Mouse (Mus musculus) heart, adult 2 months (tissue): ENCODE measurements around the gene Alpl.

Experiments
- CTCF ChIP-seq: fragments of 200-600 bp; IDR thresholded peaks from 2 replicates; pipeline ENCODE4 v1.8.1; 2022; ENCODE audit warnings: antibody characterized with exemption, mild to moderate bottlenecking, moderate library complexity
- EP300 ChIP-seq: fragments of 200-500 bp; IDR thresholded peaks from 2 replicates; pipeline ENCODE4 v1.6.1; 2011; ENCODE audit warnings: low read depth, low read length, control low read depth; ENCODE audit not compliant: insufficient read depth

DNA sequence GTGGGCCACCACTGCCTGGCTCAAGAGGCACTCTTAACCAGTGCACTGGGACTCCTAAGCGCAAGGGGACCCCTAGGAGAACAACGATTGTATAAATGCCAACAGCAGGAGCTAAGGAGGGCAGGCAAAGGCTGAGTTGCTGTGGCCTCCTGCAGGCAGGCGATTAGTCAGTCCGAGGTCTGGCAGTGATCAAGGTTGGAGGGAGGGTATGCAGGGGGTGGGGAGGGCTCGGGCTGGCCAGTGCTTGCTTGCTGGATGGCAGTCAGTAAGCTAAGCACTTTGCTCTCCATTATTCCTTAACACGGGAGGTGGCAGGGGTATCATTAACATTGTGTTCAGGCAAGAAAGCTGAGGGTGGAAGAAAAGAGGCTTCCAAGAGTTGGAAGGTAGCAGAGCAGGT lies 34.2 kb upstream of the Alpl start:
- TF ChIP-seq CTCF (no peak), EP300 (no peak)
